Mouse (Mus musculus) embryo, embryonic 10.5 days (tissue): ENCODE results near the gene Reg4.

Experiments used
- DNase-seq: peaks from one replicate; pipeline ENCODE4 v3.0.0-alpha.2; 2015; ENCODE audit warnings: low spot score

Reg4 gene

GRCm38 (mm10) chr3:98237240-98237639 is 15.3 kb downstream of the Reg4 start:
- no peak for DNase-seq

- DNase-seq, result no peak
These were observed 16.2 kb downstream of the Reg4 start for GRCm38 (mm10) chr3:98238150-98238549.

GRCm38 (mm10) chr3:98242051-98242450 is 20.1 kb downstream of the Reg4 start:
- DNase-seq, result no peak

GRCm38 (mm10) chr3:98242458-98243037 is 20.6 kb downstream of the Reg4 start:
- no peak for DNase-seq

GRCm38 (mm10) chr3:98245892-98246291 is 23.9 kb downstream of the Reg4 start:
- DNase-seq, result no peak

GRCm38 (mm10) chr3:98246985-98247751 is 25.2 kb downstream of the Reg4 start:
- DNase-seq, result peak; percentile 39

- no peak for DNase-seq
These were observed 27.4 kb downstream of the Reg4 start for GRCm38 (mm10) chr3:98249378-98249777.

GRCm38 (mm10) chr3:98249833-98250448 is 28.0 kb downstream of the Reg4 start:
- DNase-seq, result no peak

- DNase-seq, result no peak
These were observed 32.1 kb downstream of the Reg4 start for GRCm38 (mm10) chr3:98254059-98254458.

- DNase-seq, result no peak
These were observed 33.0 kb downstream of the Reg4 start for GRCm38 (mm10) chr3:98254656-98255583.

GRCm38 (mm10) chr3:98258723-98259122 is 36.8 kb downstream of the Reg4 start:
- no peak for DNase-seq

- no peak for DNase-seq
These were observed 37.4 kb downstream of the Reg4 start for GRCm38 (mm10) chr3:98259271-98259751.

- no peak for DNase-seq
These were observed 38.6 kb downstream of the Reg4 start for GRCm38 (mm10) chr3:98260534-98260933.

GRCm38 (mm10) chr3:98261415-98261814 is 39.5 kb downstream of the Reg4 start:
- DNase-seq, result no peak

GRCm38 (mm10) chr3:98262133-98262532 is 40.2 kb downstream of the Reg4 start:
- no peak for DNase-seq

GRCm38 (mm10) chr3:98267249-98267651 is 45.3 kb downstream of the Reg4 start:
- peak; percentile 49 for DNase-seq

GRCm38 (mm10) chr3:98273623-98274398 is 51.9 kb downstream of the Reg4 start:
- peak; percentile 7 for DNase-seq

GRCm38 (mm10) chr3:98279682-98280081 is 57.7 kb downstream of the Reg4 start:
- DNase-seq, result no peak

- peak; percentile 39 for DNase-seq
These were observed 58.4 kb downstream of the Reg4 start, which contains the start of gene Hmgcs2 for GRCm38 (mm10) chr3:98280204-98280932. Gene Hmgcs2, plus strand, starts transcription at chr3:98280435.

- peak; percentile 81 for DNase-seq
These were observed 59.1 kb downstream of the Reg4 start for GRCm38 (mm10) chr3:98280933-98281678.
